Mouse (Mus musculus) heart, embryonic 11.5 days (tissue): Measurements from ENCODE around the gene Tnfsfm13. TPM values are rescaled to one million over a fixed set of nuclear protein-coding genes. Genes with fewer than 3 reads are reported as not detected.
A peak's percentile ranks its signal among the peaks of the same experiment; 100 is the strongest.

Experiments used
- ATAC-seq: fragments of 200-750 bp; cut with Nextera tagmentation; replicated peaks from 2 replicates; pipeline ENCODE4 v1.8.0; 2017; ENCODE audit warnings: moderate library complexity; ENCODE audit not compliant: insufficient number of reproducible peaks, low FRiP score, low TSS enrichment
- H3K27ac ChIP-seq: fragments of 300-500 bp; sonication (generic); 2 replicates; pipeline ENCODE4 v1.5.1; 2014; ENCODE audit warnings: mild to moderate bottlenecking, low read depth, low read length
- H3K27me3 ChIP-seq: fragments of 300-500 bp; sonication (generic); 2 replicates; pipeline ENCODE4 v1.6.1; 2014; ENCODE audit warnings: mild to moderate bottlenecking, low read length, mixed read lengths; ENCODE audit not compliant: control insufficient read depth, insufficient read depth
- H3K36me3 ChIP-seq: fragments of 300-500 bp; sonication (generic); 2 replicates; pipeline ENCODE4 v1.6.1; 2014; ENCODE audit warnings: mild to moderate bottlenecking, low read length, moderate library complexity, mixed read lengths; ENCODE audit not compliant: control insufficient read depth, insufficient read depth
- H3K4me1 ChIP-seq: fragments of 300-500 bp; sonication (generic); 2 replicates; pipeline ENCODE4 v1.6.1; 2014; ENCODE audit warnings: low read length; ENCODE audit not compliant: control insufficient read depth, insufficient read depth
- H3K4me2 ChIP-seq: fragments of 300-500 bp; sonication (generic); 2 replicates; pipeline ENCODE4 v1.6.1; 2014; ENCODE audit warnings: mild to moderate bottlenecking, moderate library complexity
- H3K4me3 ChIP-seq: fragments of 300-500 bp; sonication (generic); 2 replicates; pipeline ENCODE4 v1.5.1; 2014; ENCODE audit warnings: low read depth, low read length
- H3K9ac ChIP-seq: fragments of 300-500 bp; sonication (generic); 2 replicates; pipeline ENCODE4 v1.6.1; 2014; ENCODE audit warnings: mild to moderate bottlenecking, low read depth, low read length, moderate library complexity
- H3K9me3 ChIP-seq: fragments of 300-500 bp; sonication (generic); replicated peaks from 2 replicates; pipeline ENCODE4 v1.6.1; 2016; ENCODE audit warnings: low read length; ENCODE audit not compliant: control insufficient read depth
- WGBS: fragments of 180-500 bp; shearing (Covaris S2); extraction: QIAGEN DNeasy Blood & Tissue Kit; methylation state at CpG from one replicate; pipeline ENCODE4 v1.1.7; 2014; ENCODE audit not compliant: insufficient replicate concordance; 5-methylcytosine and 5-hydroxymethylcytosine counted together
- polyA plus RNA-seq: library from polyadenylated mRNA; unstranded; fragments of >200 nt; fragmentation: Nextera tagmentation; extraction: Ambion mirVana; gene quantifications from 2 replicates; pipeline ENCODE4 v1.2.1, GENCODE M21; 2014

The Tnfsfm13 gene
- polyA plus RNA-seq, 1 experiment from 2014 or later: 3.0 TPM

DNA sequence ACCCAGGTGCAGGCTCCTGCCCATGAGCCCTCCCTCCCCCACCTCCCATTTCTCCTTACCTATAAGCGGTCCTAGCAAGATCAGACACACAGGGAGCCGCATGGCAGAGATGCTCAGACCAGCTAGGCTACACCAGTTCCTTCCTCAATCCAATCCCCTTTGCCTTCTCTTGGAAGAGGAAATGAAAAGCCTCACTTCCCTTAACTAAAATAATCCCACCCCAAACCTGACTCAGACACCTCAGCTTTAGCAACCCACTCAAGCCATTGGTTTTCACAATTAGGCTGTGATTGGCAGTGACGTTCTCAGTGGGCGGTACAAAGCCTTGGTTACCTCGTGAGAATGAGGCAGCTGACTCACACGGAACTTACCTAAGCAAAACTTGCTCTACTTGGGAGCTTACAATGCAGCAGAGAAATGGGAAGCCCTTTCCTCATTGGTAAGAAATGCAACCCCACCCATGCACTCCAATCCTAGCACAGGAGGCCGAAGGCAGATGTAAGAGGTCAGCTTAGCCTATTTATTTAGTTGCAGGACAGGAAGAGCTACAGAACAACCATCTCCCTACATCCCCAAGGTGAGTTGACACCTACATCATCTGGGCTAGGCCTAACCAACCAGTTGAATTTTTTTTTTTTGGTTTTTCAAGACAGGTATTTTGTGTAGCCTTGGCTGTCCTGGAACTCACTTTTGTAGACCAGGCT lies 29.8 kb downstream of the Tnfsfm13 start, which contains the start of gene Cd68:
Cd68 (minus strand) TSS at position 193 of the 704 bp plus-strand sequence.
- H3K36me3 ChIP-seq: peaks cover 41% of the 10 kb centered on the region
- ATAC-seq: no peak
- no peaks in the 10 kb centered on the region for H3K9me3 ChIP-seq
- H3K4me3 ChIP-seq: no peak within 1 kb of the TSS
- H3K4me2 ChIP-seq: no peak within 1 kb of the TSS
- H3K4me1 ChIP-seq: peaks cover 22% of the 10 kb centered on the region
- H3K9ac ChIP-seq: no peak within 1 kb of the TSS
- H3K27me3 ChIP-seq: no peaks in the 10 kb centered on the region
- WGBS: 34% methylated on average over 7 of the region's 7 CpGs
- H3K27ac ChIP-seq: no peak within 1 kb of the TSS; the same call in 1 of the 2 replicates

DNA sequence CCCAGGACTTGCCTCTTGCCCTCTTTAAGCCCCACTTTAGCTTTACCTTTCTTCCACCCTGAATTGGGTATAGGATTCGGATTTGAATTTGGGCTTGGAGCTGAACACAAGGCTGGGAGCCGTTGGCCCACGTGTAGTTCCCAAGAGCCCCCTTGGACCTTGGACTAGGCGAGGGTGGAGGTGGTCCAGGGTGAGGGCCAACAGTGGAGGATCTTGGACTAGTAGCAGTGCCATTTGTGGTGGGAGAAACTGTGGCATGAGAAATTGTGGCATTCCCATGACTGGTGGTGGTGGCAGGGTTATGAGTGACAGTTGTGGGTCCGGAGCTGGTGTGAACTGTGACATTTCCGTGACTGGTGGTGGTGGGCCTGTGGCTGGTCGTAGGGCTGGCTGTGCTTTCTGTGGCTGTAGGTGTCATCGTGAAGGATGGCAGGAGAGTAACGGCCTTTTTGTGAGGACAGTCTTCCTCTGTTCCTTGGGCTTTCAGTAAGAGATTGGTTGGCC lies 30.4 kb downstream of the Tnfsfm13 start:
- WGBS: 80% methylated on average over 9 of the region's 9 CpGs
- Histone ChIP-seq H3K36me3 (peaks cover 37% of the 10 kb centered on the region), H3K4me3 (no peak overlapping the region), H3K9me3 (no peaks in the 10 kb centered on the region), H3K4me1 (peaks cover 27% of the 10 kb centered on the region), H3K27me3 (no peaks in the 10 kb centered on the region), H3K27ac (no peak overlapping the region), H3K9ac (no peak overlapping the region), H3K4me2 (no peak overlapping the region)
- no peak for ATAC-seq

DNA sequence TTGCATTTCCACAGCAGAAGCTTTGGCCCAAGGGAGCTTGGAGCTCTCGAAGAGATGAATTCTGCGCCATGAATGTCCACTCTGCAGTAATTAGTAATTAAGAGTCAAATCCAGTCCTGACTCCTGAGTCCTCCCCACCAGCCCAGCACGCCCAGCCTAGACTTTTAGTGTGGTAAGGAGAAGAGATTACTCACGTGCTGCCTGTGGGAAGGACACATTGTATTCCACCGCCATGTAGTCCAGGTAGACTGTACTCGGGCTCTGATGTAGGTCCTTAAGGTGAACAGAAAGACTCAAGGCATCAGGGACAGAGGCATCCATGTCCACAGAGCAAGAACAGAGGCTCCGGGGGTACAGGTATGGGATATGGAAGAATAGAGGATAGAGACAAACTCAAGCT lies 31.1 kb downstream of the Tnfsfm13 start:
- WGBS: 91% methylated on average over 7 of the region's 7 CpGs
- no peak overlapping the region for H3K4me3 ChIP-seq
- H3K9ac ChIP-seq: no peak overlapping the region
- no peak overlapping the region for H3K4me2 ChIP-seq
- no peaks in the 10 kb centered on the region for H3K27me3 ChIP-seq
- peaks cover 31% of the 10 kb centered on the region for H3K36me3 ChIP-seq
- H3K4me1 ChIP-seq: peaks cover 20% of the 10 kb centered on the region
- no peak overlapping the region; the same call in 1 of the 2 replicates for H3K27ac ChIP-seq
- no peaks in the 10 kb centered on the region for H3K9me3 ChIP-seq
- no peak for ATAC-seq

DNA sequence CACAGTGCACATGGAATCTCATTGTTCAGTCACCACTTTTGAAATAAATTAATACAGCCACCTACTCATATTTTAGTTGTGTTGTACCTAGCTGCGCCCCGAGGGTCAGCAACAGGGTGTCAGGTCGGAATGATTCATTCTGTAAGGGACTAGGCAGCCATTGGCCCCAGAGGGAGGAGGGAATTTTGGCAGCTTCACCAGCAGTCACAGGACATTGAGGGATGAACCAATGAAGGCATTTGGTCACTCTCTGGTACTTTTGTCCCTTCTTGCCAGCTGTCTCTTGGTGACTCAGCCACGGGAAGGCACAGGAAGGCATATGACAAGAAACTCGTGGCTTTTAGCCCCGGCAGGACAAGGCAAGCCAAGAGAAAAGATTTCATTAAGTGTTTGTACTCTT lies 32.1 kb downstream of the Tnfsfm13 start:
- H3K9ac ChIP-seq: no peak overlapping the region
- H3K4me1 ChIP-seq: peaks cover 20% of the 10 kb centered on the region
- no peak overlapping the region; the same call in 1 of the 2 replicates for H3K27ac ChIP-seq
- no peaks in the 10 kb centered on the region for H3K27me3 ChIP-seq
- no peak for ATAC-seq
- WGBS: 85% methylated on average over 6 of the region's 6 CpGs
- H3K9me3 ChIP-seq: no peaks in the 10 kb centered on the region
- H3K36me3 ChIP-seq: peaks cover 21% of the 10 kb centered on the region
- peak overlapping the region; percentile 76; the same call in 1 of the 2 replicates for H3K4me2 ChIP-seq
- 0 out of 2 replicates have a peak overlapping the region, but pooled peaks have one; percentile 12 for H3K4me3 ChIP-seq

DNA sequence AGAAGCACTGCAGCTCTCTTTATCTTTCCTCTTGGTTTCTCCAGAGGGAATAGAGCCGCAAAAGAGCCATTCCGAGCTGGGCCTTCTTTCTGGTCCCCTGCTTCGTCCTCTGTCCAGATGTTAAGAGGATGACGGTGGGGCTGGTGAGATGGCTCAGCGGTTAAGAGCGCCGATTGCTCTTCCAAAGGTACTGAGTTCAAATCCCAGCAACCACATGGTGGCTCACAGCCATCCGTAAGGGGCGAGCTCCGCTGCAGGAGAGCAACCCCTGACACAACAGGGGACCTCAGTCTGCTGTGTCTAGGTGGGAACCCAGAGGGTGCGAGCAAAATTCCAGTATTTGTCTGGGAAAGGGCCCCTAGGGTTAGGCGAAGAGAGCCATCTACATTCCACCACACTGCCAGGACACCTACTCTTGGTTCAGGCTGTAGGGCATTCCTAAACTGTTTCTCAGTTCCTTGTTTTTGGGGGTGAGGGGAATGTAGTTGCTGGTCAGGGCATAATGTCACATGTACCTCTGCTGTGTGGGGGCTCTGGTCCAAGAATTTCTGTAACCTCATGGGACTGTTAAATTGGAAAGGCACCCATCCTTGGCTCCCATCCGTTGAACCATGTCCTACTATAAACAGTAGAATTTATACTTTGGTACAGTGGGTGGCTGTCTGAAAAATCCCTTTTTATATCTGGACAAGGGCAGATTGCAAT lies 32.8 kb downstream of the Tnfsfm13 start:
- peak overlapping the region; percentile 76 for H3K4me2 ChIP-seq
- 63% methylated on average over 13 of the region's 13 CpGs for WGBS
- H3K36me3 ChIP-seq: peaks cover 21% of the 10 kb centered on the region
- no peaks in the 10 kb centered on the region for H3K9me3 ChIP-seq
- H3K4me3 ChIP-seq: peak overlapping the region; percentile 56
- peak overlapping the region; percentile 81 for H3K9ac ChIP-seq
- H3K27ac ChIP-seq: peak overlapping the region; percentile 97
- ATAC-seq: no peak
- no peaks in the 10 kb centered on the region for H3K27me3 ChIP-seq
- peaks cover 20% of the 10 kb centered on the region for H3K4me1 ChIP-seq

DNA sequence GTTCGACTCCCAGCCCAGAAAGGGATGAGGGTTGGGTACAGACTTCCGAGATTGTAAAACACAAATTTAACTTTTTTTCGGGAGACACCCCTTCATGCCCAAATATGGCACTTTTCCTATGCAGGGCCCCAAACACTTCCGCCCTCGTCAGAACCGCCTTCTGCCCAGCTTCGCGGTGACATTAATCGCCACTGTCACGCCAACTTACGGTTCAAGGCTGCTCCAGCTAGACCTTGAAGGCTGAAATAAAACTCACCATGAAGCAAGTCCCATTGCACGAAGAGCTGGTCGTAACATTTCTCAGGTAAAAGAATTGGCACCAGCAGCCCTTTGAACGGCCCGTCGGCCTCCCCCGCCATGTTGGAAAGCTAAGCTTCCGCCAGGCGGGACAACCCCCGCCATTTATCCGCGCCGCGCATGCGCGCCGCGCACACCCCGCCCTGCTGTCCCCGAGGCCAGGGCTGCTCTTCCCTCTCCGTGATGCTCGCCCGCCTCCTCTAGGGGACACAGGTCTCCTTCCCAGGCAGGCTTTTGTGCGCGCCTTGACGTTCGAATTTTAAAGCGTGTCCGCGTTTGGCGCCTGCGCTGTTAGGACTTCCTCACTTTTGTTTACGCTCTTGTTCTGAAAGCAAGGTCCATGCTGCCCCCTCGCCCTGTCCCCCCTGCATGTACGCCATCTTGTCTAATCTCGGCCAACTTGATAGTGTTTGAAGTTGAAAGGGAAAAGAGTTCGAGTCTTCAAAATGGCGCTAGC lies 33.5 kb downstream of the Tnfsfm13 start, which contains the start of gene Mpdu1:
Mpdu1 (minus strand) TSS at position 430 of the 754 bp plus-strand sequence.
- Histone ChIP-seq H3K9ac (peak within 1 kb of the TSS; percentile 81), H3K4me3 (peak within 1 kb of the TSS; percentile 56), H3K36me3 (peaks cover 19% of the 10 kb centered on the region; the same call in 1 of the 2 replicates), H3K27me3 (no peaks in the 10 kb centered on the region), H3K27ac (peak within 1 kb of the TSS; percentile 97), H3K4me2 (peak within 1 kb of the TSS; percentile 76), H3K4me1 (peaks cover 20% of the 10 kb centered on the region), H3K9me3 (no peaks in the 10 kb centered on the region)
- WGBS: under 1% methylated on average over 48 of the region's 48 CpGs
- peak; percentile 90 for ATAC-seq

DNA sequence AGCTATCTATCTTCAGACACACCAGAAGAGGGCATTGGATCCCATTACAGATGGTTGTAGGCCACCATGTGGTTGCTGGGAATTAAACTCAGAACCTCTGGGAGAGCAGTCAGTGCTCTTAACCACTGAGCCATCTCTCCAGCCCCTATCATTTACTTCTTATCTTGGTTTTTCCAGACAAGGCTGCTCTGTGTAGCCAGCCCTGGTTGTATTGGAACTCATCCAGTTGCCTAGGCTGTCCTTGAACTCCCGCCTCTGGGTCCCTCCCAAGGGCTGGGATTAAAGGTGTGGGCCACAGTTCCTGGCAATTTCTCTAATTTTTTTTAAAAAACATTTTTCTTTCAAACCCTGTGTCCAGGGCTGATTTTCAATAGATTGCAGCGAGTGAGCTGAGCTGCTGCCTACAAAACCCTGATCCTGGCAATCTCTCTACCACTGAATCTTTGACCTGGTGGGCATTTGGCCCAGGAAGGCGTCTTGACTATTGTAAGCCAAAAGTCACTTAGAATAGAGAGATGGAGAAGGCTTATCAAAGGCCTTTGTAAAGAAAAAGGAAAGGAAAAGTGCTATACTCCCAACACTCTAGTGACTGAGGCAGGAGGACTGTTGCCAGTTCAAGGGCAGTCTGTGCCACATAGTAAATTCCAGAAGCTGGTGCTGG lies 34.5 kb downstream of the Tnfsfm13 start:
- H3K27me3 ChIP-seq: no peaks in the 10 kb centered on the region
- peak overlapping the region; percentile 56 for H3K4me3 ChIP-seq
- H3K36me3 ChIP-seq: peaks cover 25% of the 10 kb centered on the region
- H3K9ac ChIP-seq: peak overlapping the region; percentile 81
- H3K27ac ChIP-seq: peak overlapping the region; percentile 97
- H3K9me3 ChIP-seq: no peaks in the 10 kb centered on the region
- no peak for ATAC-seq
- H3K4me1 ChIP-seq: peaks cover 24% of the 10 kb centered on the region
- 69% methylated on average over 3 of the region's 3 CpGs for WGBS
- H3K4me2 ChIP-seq: peak overlapping the region; percentile 76

DNA sequence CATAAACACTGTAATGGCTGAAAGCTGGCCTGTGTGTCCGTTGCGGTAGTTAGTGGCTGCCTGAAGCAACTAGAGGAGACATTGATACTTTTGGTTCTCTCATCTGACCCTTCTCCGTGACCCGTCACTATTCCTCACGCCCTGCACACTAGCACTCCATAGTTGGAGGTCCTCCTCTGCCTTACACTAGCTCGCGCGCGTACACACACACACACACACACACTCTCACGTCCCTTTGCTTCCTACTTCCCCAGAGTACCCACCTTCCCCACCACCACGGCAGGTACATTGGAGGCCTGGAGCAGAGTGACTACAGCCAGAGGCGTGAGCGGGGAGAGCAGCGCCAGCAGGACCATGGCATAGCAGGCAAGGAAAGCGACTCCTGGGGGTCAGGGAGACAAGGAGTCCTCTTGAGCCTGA lies 38.4 kb downstream of the Tnfsfm13 start:
- H3K36me3 ChIP-seq: peaks cover 30% of the 10 kb centered on the region
- H3K27ac ChIP-seq: no peak overlapping the region
- H3K4me3 ChIP-seq: no peak overlapping the region
- no peaks in the 10 kb centered on the region for H3K9me3 ChIP-seq
- H3K9ac ChIP-seq: no peak overlapping the region
- WGBS: 86% methylated on average over 15 of the region's 15 CpGs
- no peaks in the 10 kb centered on the region for H3K27me3 ChIP-seq
- no peak for ATAC-seq
- no peak overlapping the region for H3K4me2 ChIP-seq
- peaks cover 30% of the 10 kb centered on the region for H3K4me1 ChIP-seq
